Mouse (Mus musculus): ENCODE results near the gene Stam2.

Gene Stam2

DNA sequence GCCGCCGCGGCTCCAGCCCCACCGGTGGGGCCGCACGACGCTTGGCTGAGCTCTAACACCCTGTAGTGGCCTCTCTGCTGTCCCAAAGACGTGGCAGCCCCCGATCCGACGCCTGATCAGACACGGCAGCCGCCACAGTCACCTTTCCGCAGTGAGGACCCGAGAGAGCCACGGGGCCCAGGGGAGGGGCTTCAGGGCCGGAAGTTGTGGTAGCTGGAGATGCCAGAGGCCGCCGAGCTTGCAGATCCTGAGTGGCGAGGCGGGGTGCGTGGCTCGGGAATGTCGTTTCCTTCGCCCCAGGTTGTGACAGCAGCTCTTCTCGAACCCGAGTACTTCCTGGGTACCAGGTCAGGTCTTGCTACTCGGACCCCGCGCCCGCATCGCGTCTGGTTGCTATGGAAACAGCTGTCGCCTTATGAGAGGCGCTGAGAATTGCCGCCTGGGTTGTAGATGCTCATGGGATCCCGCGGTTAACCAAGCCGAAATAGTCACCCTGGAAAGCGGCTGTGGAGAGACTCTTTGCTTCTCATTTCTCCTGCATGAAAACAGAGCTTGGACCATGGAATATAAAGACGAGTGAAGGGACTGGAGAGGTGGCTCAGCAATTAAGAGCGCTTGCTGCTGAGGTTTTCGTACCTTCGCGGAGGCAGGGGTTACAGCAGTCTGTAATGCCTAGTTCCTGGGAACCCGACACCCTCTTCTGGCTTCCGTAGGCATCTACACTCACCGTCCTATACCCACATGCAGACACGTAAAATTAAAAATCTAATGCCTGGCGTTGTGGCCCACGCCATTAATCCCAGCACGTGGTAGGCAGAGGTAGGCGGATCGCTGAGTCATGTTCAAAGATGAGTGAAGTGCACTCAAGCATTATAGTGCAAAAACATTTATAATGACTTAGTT is at the start of gene Stam2:
TSS of gene Stam2 (minus strand) at position 26 of the 903 bp plus-strand sequence.
- DNase-seq (ENCODE audit: low read depth) = peak; percentile 92

DNA sequence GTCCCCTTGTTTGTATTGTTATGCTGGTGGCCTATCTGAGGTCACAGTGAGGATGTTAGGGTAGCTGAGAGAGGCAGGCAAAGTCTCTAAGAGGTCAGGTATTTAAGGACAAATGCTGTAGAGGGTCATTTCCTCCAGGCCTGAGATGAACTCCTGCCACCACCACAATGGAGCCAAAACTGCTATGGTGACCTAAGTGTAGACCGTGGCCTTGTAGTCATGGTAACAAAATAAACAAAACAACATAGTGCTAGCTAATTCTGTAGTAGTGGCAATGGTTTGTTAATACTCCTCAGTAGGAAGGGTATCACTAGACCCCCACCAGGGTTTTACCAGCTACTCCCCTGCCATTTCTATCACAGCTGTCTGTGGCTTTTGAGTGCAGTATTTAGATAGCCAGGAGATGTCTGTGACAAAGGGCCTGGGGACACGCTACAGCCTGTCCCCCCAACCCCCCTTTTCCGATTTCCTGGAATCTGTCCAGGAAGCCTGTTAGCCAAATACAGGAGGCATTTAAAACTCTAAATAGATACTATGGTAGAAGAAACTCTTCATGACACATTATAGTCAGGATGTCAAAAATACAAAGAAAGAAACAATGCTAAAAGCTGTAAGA is 43.1 kb upstream of the Stam2 start:
- DNase-seq (ENCODE audit: low read depth) = no peak

DNA sequence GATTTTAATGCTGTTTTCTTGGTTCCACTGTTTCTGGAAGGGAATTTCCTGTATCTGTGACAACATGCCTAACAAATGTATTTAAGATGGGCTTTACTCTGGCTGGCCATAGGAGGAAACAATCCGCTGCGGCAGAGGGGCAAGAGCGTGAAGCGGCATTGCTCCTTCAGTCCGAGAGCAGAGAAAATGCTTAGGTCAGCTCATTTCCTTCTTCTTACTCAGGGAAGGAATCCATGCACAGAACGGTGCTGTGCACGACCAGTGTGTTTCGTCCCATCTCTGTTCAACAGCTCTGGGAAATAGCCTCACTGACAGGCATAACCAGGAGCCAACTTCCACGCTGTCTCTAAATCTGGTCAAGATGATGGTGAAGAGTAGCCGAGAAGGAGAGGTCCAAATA is 37.9 kb upstream of the Stam2 start:
- no peak for DNase-seq (ENCODE audit: low read depth)

GRCm38 (mm10) chr2:52779381-52779780 is 37.3 kb upstream of the Stam2 start:
- no peak for DNase-seq (ENCODE audit: low read depth)

GRCm38 (mm10) chr2:52777839-52778238 is 35.8 kb upstream of the Stam2 start:
- no peak for DNase-seq (ENCODE audit: low read depth)

DNA sequence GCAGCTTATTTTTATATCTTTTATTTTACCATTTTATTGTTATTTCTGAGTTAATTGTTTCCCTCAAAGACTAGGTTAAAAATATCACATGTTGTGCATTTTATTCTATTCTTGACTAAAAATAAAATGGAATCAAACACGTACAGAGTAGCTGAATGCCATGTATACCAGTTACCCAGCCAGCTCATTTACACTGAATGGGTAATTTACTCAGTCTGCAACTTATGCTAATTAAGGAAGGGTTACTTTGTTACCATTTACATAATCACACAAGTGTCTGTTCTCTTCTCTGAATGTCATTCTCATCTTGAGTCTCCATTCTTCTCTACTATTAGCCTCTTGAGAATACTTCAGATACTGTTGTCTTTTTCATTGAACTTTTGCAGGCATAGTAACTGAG is 32.3 kb upstream of the Stam2 start:
- DNase-seq (ENCODE audit: low read depth) = no peak

DNA sequence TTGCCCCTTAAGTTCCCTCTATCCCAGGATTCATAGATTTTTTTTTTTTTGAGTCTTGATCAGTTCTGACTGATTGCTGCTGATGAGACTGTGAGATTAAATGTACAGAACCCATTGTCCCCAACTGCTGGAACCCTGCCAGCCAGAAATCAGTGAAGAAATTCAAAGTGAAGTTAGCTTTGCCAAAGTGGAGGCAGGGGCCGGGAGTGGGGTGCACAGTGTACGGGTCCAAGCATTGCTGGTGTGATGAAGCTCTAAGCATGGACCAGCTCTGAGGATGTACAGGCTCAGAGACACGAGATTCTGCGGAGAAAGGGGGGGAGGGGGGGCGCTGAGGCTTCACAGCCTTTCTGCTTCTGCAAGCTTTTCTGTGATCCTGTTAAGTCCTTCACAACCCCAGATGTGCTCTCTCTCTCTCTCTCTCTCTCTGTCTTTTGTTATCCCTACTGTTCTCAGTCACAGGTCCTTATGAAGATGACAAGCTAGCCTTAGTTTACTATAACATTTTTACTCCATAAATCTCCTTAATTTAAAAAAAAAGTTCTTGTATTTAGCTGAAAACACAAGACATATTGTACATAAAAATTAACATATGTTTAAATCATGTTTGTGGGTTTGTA is 30.8 kb upstream of the Stam2 start:
- no peak for DNase-seq (ENCODE audit: low read depth)

- no peak for DNase-seq (ENCODE audit: low read depth)
Observed at GRCm38 (mm10) chr2:52765130-52765529, 23.0 kb upstream of the Stam2 start.

DNA sequence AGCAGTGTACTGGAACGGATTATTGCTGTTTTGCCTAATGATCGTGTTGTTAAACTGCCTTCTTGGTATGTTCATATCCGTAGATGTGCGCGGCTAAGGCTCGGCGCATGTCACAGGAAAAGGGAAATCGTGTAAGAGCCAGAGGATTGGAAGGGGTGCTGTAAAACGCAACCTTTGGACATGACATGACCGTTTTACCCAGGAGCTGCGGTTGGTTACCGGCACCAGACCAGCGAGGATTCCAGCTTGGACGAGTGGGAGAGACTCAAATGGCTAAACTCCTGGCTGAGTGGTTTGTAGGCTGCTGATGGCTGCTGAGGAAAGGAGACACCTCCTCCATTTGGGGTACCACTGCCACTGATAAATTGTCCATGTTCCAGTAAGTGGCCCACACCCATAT is 21.8 kb upstream of the Stam2 start:
- DNase-seq (ENCODE audit: low read depth) = no peak

DNA sequence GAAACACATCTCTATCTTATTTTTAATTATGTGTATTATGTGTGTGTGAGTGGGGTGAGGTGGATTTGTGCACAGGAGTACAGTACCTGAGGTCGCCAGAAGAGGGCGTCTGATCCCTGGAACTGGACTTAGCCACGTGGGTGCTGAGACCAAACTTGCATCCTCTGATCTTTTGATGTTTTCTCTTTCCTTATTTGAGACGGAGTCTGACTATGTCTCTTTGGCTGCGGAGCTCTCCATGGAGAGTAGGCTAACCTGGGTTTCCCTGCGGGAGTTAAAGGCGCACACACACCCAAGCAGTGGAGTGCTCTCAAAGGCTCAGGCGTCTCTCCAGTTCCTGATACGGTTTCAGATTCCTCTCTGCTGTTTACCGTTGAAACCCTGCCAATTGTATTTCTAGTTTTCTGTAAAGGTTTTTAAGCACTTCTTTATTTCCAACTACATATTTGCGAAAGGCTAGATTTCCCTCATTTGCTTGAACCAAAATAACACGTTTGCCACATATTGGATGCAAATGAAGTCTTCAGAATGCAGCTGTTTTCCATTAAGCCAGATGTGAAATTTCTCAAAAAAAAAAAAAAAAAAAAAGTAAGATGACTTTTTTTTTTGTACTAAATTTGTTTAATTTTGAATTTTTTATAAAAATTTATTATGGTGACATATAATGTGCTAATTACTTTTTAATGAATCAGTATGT is 21.1 kb upstream of the Stam2 start:
- peak; percentile 90 for DNase-seq (ENCODE audit: low read depth)

- DNase-seq (ENCODE audit: low read depth) = no peak
Observed at GRCm38 (mm10) chr2:52762529-52762928, 20.4 kb upstream of the Stam2 start.

GRCm38 (mm10) chr2:52758627-52759026 is 16.5 kb upstream of the Stam2 start:
- DNase-seq (ENCODE audit: low read depth) = peak; percentile 86

DNA sequence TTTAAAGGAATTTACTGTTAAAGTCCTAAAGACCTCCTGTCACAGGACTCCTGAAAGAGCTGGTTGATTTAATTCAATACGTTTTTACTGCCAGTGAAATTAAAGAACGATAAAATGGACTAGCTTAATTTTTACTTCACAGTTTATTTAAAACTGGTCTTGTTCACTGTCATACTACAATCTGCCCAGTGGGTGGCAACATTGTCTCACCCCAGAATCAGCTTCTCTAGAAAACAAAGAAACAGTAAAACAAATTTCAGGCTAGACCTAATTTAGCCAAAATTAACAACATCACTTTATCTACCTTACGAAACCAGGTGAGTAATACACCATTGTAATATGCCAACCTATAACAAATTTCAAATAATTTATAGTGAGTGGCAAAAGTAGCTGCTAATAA is 14.6 kb upstream of the Stam2 start:
- peak; percentile 77 for DNase-seq (ENCODE audit: low read depth)

DNA sequence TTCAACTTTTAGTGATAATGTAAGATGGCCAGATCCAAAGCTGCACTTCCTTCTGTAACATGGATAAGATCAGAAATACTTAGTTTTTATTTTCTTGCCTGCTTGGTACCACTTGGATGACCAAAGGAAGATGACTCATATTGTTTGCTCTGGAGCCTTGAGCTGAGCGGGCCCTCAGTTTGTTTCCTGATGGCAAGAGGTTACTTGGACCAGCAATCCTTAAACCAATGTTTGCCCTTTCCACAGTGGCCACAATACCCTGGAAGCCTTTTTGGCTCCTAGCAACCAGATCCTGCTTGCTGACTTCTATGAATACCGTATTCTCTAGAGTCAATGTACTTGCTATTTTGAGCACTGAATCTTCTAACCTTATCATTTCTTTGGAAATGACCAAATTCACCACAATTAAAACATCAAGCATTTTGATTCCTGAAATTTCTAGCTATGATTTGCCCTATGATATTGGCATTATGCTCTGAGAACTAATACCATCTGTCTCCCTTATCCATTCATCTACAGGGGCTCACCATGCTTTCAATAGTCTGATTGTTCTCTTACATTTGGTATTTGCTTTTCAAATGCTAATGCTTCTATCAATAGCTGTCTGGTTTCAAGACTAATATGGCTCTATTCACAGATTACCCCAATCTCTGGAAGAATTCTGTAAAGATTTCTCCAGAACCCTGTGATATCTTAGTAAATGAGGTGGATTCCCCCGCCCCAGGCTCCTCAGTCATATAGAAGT is 11.7 kb upstream of the Stam2 start:
- DNase-seq (ENCODE audit: low read depth) = peak; percentile 39

DNA sequence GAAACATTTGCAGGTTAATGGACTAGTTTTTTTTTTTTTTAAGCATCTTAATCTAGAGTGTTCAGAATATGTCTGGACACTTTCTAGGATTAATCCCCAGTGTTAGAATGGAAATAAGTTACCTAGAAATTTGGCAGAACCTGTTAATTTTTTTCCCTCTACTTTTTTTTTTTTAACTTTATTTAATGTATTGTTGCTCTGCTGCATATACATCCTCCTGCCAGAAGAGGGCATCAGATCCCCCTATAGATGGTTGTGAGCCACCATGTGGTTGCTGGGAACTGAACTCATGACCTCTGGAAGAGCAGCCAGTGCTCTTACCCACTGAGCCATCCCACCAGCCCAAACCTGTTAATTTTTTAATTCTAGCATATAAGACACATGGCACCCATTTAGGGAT is 2.0 kb upstream of the Stam2 start:
- no peak for DNase-seq (ENCODE audit: low read depth)

DNA sequence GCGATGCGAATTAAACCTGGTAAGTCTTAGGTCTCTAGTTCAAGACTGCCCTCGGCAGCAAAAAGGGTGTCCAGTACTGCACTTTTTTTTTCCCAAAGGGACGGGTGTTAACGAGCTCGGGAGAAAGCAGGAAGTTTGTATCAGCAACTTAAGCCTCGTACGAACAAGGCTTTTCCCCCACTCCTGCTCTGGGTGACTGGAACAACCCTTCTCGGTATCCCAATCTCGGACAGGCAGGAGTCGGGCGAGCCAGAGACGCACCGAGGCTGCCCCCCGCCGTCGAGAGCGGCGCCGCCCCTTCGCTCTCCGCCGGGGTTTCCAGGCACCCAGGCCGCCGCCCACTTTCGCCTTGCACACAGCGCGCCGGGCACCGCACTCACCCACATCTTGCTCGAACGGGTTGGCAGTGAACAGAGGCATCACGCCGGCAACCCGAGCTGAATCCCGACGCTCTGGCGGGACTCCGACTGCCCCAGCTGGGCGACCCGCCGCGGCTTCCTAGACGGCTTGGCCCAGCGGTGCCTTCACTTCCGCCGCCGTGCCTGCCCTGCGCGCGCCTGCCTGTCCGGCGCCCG is 313 bp downstream of the Stam2 start:
- DNase-seq (ENCODE audit: low read depth) = peak; percentile 88

- DNase-seq (ENCODE audit: low read depth) = no peak
Observed at GRCm38 (mm10) chr2:52740596-52740995, 1.5 kb downstream of the Stam2 start.

GRCm38 (mm10) chr2:52734504-52734903 is 7.6 kb downstream of the Stam2 start:
- no peak for DNase-seq (ENCODE audit: low read depth)

DNA sequence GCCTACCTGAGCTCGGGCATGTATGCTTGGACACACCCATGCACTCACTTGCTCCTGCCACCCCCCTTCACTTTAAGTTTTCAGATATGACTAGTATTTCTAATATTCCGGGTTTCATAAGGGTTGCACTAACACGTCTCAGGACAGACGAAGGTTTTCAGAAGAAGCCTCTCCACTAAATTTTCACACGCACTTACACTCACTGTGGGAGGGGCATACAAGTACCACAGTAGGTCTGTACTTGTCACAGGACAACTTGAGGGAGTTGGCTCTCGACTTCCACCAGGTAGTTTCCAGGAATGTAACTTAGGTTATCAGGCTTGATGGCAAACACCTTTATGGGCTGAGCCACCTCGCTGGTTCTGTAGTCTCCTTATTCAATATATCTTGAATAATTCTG is 8.4 kb downstream of the Stam2 start:
- no peak for DNase-seq (ENCODE audit: low read depth)

- DNase-seq (ENCODE audit: low read depth) = peak; percentile 46
Observed at GRCm38 (mm10) chr2:52732611-52733010, 9.5 kb downstream of the Stam2 start.

DNA sequence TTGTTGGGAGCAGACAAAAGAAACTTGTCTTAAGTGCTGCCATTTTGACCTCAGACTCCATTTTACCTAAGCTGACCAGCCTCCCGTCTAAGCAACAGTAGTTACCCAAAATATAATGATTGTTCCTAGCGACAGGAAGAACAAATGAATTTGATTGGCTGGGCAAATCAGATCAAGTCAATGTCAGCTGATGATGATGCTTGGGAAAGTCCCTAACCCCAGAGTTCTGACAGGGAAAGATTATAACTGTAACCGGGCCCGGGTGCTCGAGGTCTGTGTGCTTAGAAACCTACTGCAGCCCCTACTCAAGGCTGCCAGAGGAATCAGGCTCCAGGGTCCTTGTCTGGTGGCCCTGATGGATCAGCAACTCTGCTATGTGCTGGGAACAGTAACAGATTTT is 10.1 kb downstream of the Stam2 start:
- DNase-seq (ENCODE audit: low read depth) = no peak

Data from NIH3T3 (cell line).